Comparison of ENCODE assay signal across 22 mouse cellular contexts in the genomic region with DNA sequence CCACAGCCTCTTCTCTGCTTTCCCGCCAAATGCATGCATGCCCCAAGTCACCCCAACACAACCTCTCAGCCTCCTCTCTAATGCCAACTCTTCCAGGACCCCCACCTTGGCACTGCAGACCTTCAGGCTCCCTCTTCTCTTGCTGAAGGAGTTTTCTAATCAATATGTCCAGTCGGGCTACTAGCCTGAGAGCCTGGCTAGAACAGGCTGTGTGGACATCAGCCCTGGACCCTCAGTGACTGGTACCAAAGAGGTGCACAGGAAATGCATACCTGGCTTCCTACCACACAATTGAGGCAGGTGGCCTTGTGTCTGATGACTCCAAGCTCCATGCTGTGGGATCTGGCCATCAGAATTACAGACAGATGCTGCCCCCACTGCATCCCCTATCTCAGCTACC.
DNase-seq lines count a peak whose midpoint lies in the region; ATAC-seq lines count a peak whose summit lies in the region.
"Had no signal": no experiment of that assay in that cellular context is flagged by ENCODE, and none has a peak within 500 bp of the region (broad histone marks: within the 10 kb centered on the region; RNA-seq: fewer than 3 reads in every experiment).

No protein-coding gene starts in this region.

- no peak for DNase-seq in embryonic facial prominence, embryonic 10.5 days (ENCODE audit: low spot score)
- peak; percentile 2 for DNase-seq in gastrocnemius, postnatal 25 days
- DNase-seq in gastrocnemius, postnatal 14 days = no peak
- peak; percentile 84 for DNase-seq in heart, adult 11 months
- no peak for DNase-seq in heart, postnatal 14 days
- peak; percentile 0 for DNase-seq in neural tube, embryonic 11.5 days (ENCODE audit: low spot score)
- no peak for DNase-seq in neural tube, embryonic 10.5 days (ENCODE audit: extremely low spot score, low spot score)
- DNase-seq: adrenal gland, adult 2 months; adrenal gland, adult 8-10 months; adrenal gland, postnatal 10 days; adrenal gland, postnatal 14 days; adrenal gland, postnatal 25 days; adrenal gland, postnatal 36 days; B cell, adult 2 months; cerebellum, adult 11 months; cerebellum, adult 11-12 months had no signal

- intact Hi-C loops in gastrocnemius, postnatal 14 days (cut with DNase I; ENCODE audit: low total_unique reads) = no loop called here
- intact Hi-C loops in heart, postnatal 14 days (cut with DNase I) = no loop called here

- no peaks in the 10 kb centered on the region for H3K36me3 ChIP-seq in embryonic facial prominence, embryonic 15.5 days
- no peaks in the 10 kb centered on the region for H3K36me3 ChIP-seq in embryonic facial prominence, embryonic 10.5 days (replicated peaks)
- H3K36me3 ChIP-seq in neural tube, embryonic 11.5 days (ENCODE audit: control insufficient read depth, insufficient read depth, low read length) = no peaks in the 10 kb centered on the region
- H3K36me3 ChIP-seq: G1E had no signal

- 0 out of 2 replicates have a peak, but pooled peaks have one; percentile 19 for ATAC-seq in embryonic facial prominence, embryonic 15.5 days (ENCODE audit: insufficient number of reproducible peaks, low FRiP score, low TSS enrichment, low read depth)
- no peak for ATAC-seq in neural tube, embryonic 11.5 days (ENCODE audit: insufficient read depth, low FRiP score, low TSS enrichment)
- ATAC-seq: activated CD4-positive, CD25-positive, alpha-beta regulatory T cell, adult 4 months; CD4-positive, CD25-positive, alpha-beta regulatory T cell, adult 4 months; Patski had no signal

- H3K4me2 ChIP-seq in embryonic facial prominence, embryonic 15.5 days (replicated peaks) = no peak overlapping the region
- no peak overlapping the region for H3K4me2 ChIP-seq in neural tube, embryonic 11.5 days (ENCODE audit: low read depth)

- H3K4me1 ChIP-seq in embryonic facial prominence, embryonic 15.5 days = no peaks in the 10 kb centered on the region
- no peaks in the 10 kb centered on the region for H3K4me1 ChIP-seq in embryonic facial prominence, embryonic 10.5 days
- H3K4me1 ChIP-seq in neural tube, embryonic 11.5 days (ENCODE audit: control insufficient read depth, insufficient read depth, low read length) = no peaks in the 10 kb centered on the region

- 77% methylated on average over 2 of the region's 2 CpGs for WGBS in embryonic facial prominence, embryonic 15.5 days
- WGBS in embryonic facial prominence, embryonic 10.5 days = 91% methylated on average over 2 of the region's 2 CpGs
- WGBS in neural tube, embryonic 11.5 days = 93% methylated on average over 2 of the region's 2 CpGs

- no peak overlapping the region for H3K9ac ChIP-seq in embryonic facial prominence, embryonic 15.5 days
- no peak overlapping the region for H3K9ac ChIP-seq in neural tube, embryonic 11.5 days (ENCODE audit: low read length)

- no peak overlapping the region for H3K27ac ChIP-seq in embryonic facial prominence, embryonic 15.5 days (replicated peaks)
- no peak overlapping the region for H3K27ac ChIP-seq in embryonic facial prominence, embryonic 10.5 days (replicated peaks)
- H3K27ac ChIP-seq in neural tube, embryonic 11.5 days (ENCODE audit: low read depth, low read length) = no peak overlapping the region

- H3K9me3 ChIP-seq in embryonic facial prominence, embryonic 15.5 days (replicated peaks) = no peaks in the 10 kb centered on the region
- H3K9me3 ChIP-seq in embryonic facial prominence, embryonic 10.5 days = no peaks in the 10 kb centered on the region
- no peaks in the 10 kb centered on the region for H3K9me3 ChIP-seq in neural tube, embryonic 11.5 days (ENCODE audit: control insufficient read depth, low read length)

- H3K27me3 ChIP-seq in embryonic facial prominence, embryonic 15.5 days = no peaks in the 10 kb centered on the region
- no peaks in the 10 kb centered on the region for H3K27me3 ChIP-seq in embryonic facial prominence, embryonic 10.5 days (replicated peaks; ENCODE audit: low read depth, poor library complexity, severe bottlenecking)
- no peaks in the 10 kb centered on the region for H3K27me3 ChIP-seq in neural tube, embryonic 11.5 days (ENCODE audit: control insufficient read depth, insufficient read depth, low read length)
- H3K27me3 ChIP-seq: CH12.LX, Patski had no signal

- no peak overlapping the region for H3K4me3 ChIP-seq in embryonic facial prominence, embryonic 15.5 days (replicated peaks)
- H3K4me3 ChIP-seq in embryonic facial prominence, embryonic 10.5 days = no peak overlapping the region
- H3K4me3 ChIP-seq in neural tube, embryonic 11.5 days (ENCODE audit: low read depth, low read length) = no peak overlapping the region

Comparison
In these comparisons a context has a peak if more than half of its experiments do, and no peak if none do; other contexts are left out.
1. DNase-seq: peak in gastrocnemius, postnatal 25 days (single experiment), heart, adult 11 months (single experiment) and neural tube, embryonic 11.5 days (single experiment); none in embryonic facial prominence, embryonic 10.5 days (single experiment), gastrocnemius, postnatal 14 days (single experiment), heart, postnatal 14 days (0 of 2) and neural tube, embryonic 10.5 days (single experiment).